25 mouse cellular contexts compared by ENCODE assay signal in the genomic region with DNA sequence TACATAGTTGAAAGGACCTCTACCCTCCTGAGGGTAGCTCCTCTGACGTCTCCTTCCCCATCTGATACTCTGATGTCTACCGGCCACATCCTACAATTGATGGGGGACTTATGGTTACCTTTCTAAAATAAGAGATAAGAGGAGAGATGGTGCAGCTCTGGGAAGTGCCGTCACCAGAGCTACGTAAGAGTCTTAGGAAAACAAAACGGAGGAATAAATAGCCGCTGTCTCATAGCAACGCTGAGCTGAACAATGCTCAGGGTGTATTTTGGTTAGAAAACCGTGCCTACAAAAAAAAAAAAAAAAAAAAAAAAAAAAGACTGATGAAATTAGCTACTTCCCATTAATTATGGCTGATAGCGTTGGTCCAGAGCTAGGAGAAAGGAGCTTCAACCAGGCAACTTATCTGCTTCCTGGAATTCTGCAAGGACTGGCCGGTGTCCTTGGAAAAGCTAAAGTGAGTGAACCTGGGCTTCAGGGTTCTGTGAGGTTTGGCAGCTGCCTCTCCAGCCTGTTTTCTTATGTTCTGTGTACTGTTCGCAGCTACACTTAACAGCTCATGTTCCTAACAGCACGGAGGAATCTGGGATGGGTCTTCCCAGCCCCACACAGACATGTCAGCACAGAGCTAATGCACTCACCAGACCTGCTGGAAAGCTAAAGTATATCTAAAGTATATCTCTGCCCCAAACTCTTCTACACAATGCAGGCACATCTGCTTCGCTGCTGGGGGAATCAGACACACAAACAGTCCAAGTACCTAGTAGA. TPM values are rescaled to one million over a fixed set of nuclear protein-coding genes. Genes with fewer than 3 reads are reported as not detected.
DNase-seq lines count a peak whose midpoint lies in the region; ATAC-seq and TF ChIP-seq lines count a peak whose summit lies in the region.
"Had no signal": no experiment of that assay in that cellular context is flagged by ENCODE, and none has a peak within 500 bp of the region (broad histone marks: within the 10 kb centered on the region; RNA-seq: fewer than 3 reads in every experiment).

No protein-coding gene starts in this region.

- WGBS in forebrain, embryonic 16.5 days = 53% methylated on average over 13 of the region's 13 CpGs
- WGBS in forebrain, embryonic 11.5 days = 78% methylated on average over 13 of the region's 13 CpGs

- TF ChIP-seq POLR2A in MEL (IDR thresholded peaks at IDR 0.05; ENCODE audit: control insufficient read depth in 1 of 2, insufficient read depth in 1 of 2, low read depth in 1 of 2, low read length in 2 of 2, poor library complexity in 1 of 2) = no peak
- no peak for TF ChIP-seq POLR2A in cortical plate, adult 2 months (IDR thresholded peaks at IDR 0.05; ENCODE audit: extremely low read depth, insufficient read depth, low read length)

- H3K4me3 ChIP-seq in forebrain, embryonic 16.5 days (replicated peaks; ENCODE audit: low read length) = no peak overlapping the region
- no peak overlapping the region for H3K4me3 ChIP-seq in forebrain, embryonic 11.5 days (ENCODE audit: low read depth, low read length)
- no peak overlapping the region for H3K4me3 ChIP-seq in MEL (ENCODE audit: control insufficient read depth in 1 of 2, insufficient read depth in 1 of 2, low read depth in 2 of 2, low read length in 2 of 2)
- H3K4me3 ChIP-seq in cortical plate, adult 2 months (ENCODE audit: insufficient read depth, low read length) = no peak overlapping the region
- H3K4me3 ChIP-seq: forebrain, embryonic 12.5 days; hindbrain, embryonic 10.5 days; intestine, embryonic 15.5 days; midbrain, embryonic 10.5 days had no signal

- H3K9ac ChIP-seq in forebrain, embryonic 16.5 days (replicated peaks; ENCODE audit: low read depth, low read length) = no peak overlapping the region
- no peak overlapping the region for H3K9ac ChIP-seq in forebrain, embryonic 11.5 days (ENCODE audit: low read length)
- no peak overlapping the region for H3K9ac ChIP-seq in MEL (ENCODE audit: control insufficient read depth, low read depth, low read length, poor library complexity, severe bottlenecking)
- H3K9ac ChIP-seq: forebrain, embryonic 12.5 days; intestine, embryonic 15.5 days had no signal

- no peaks in the 10 kb centered on the region for H3K9me3 ChIP-seq in forebrain, embryonic 16.5 days (ENCODE audit: control insufficient read depth, low read length)
- no peaks in the 10 kb centered on the region for H3K9me3 ChIP-seq in forebrain, embryonic 11.5 days (ENCODE audit: control insufficient read depth, low read length)
- no peaks in the 10 kb centered on the region for H3K9me3 ChIP-seq in MEL (replicated peaks; ENCODE audit: insufficient read depth, low read length)
- H3K9me3 ChIP-seq: forebrain, embryonic 12.5 days; hindbrain, embryonic 10.5 days; intestine, embryonic 15.5 days; midbrain, embryonic 10.5 days had no signal

- peak; percentile 50; the same call in 1 of the 2 replicates for ATAC-seq in forebrain, embryonic 16.5 days
- no peak for ATAC-seq in forebrain, embryonic 11.5 days (replicated peaks; ENCODE audit: low FRiP score)
- ATAC-seq: CD4-positive, CD25-positive, alpha-beta regulatory T cell, adult 4 months; hindbrain, embryonic 16.5 days; intestine, embryonic 15.5 days; Patski had no signal

- no peak for DNase-seq in forebrain, embryonic 11.5 days (ENCODE audit: low spot score)
- DNase-seq in layer of hippocampus, adult 9-11 months = peak; percentile 54
- no peak for DNase-seq in layer of hippocampus, adult 9-10 months (ENCODE audit: low spot score)
- DNase-seq in MEL (ENCODE audit: low read depth, low spot score) = no peak
- DNase-seq in spleen, postnatal 36 days (ENCODE audit: low spot score in 2 of 2) = no peak
- DNase-seq in gastrocnemius, adult 18-20 months (ENCODE audit: low spot score) = no peak
- DNase-seq: cerebellum, adult 8-10 months; cerebellum, postnatal 36 days; gastrocnemius, postnatal 36 days; heart, postnatal 10 days; kidney, adult 8-10 months; kidney, postnatal 10 days; right cerebral cortex, postnatal 14 days; thymus, adult 2 months; thymus, postnatal 4 days had no signal

- no peaks in the 10 kb centered on the region for H3K27me3 ChIP-seq in forebrain, embryonic 16.5 days (replicated peaks; ENCODE audit: control insufficient read depth, insufficient read depth, low read length)
- H3K27me3 ChIP-seq in forebrain, embryonic 11.5 days (ENCODE audit: control insufficient read depth, insufficient read depth, low read length) = no peaks in the 10 kb centered on the region
- H3K27me3 ChIP-seq in MEL (ENCODE audit: control insufficient read depth in 1 of 2, insufficient read depth in 2 of 2, low read length in 2 of 2) = no peaks in the 10 kb centered on the region
- H3K27me3 ChIP-seq: intestine, embryonic 15.5 days; Patski had no signal

- H3K36me3 ChIP-seq in forebrain, embryonic 16.5 days (ENCODE audit: control insufficient read depth, insufficient read depth) = no peaks in the 10 kb centered on the region
- no peaks in the 10 kb centered on the region for H3K36me3 ChIP-seq in forebrain, embryonic 11.5 days (ENCODE audit: control insufficient read depth, insufficient read depth, low read length)
- no peaks in the 10 kb centered on the region for H3K36me3 ChIP-seq in MEL (ENCODE audit: control insufficient read depth in 1 of 2, insufficient read depth in 2 of 2, low read length in 2 of 2)
- H3K36me3 ChIP-seq: forebrain, embryonic 12.5 days; hindbrain, embryonic 10.5 days; intestine, embryonic 15.5 days; midbrain, embryonic 10.5 days had no signal

- no peak overlapping the region for H3K4me2 ChIP-seq in forebrain, embryonic 16.5 days (ENCODE audit: low read length)
- no peak overlapping the region for H3K4me2 ChIP-seq in forebrain, embryonic 11.5 days (ENCODE audit: low read depth, low read length, severe bottlenecking)
- H3K4me2 ChIP-seq: forebrain, embryonic 12.5 days; intestine, embryonic 15.5 days had no signal

- TF ChIP-seq EP300 in MEL (IDR thresholded peaks at IDR 0.05; ENCODE audit: low read depth in 1 of 2, low read length in 2 of 2) = no peak

- TF ChIP-seq RAD21 in MEL (IDR thresholded peaks at IDR 0.05; ENCODE audit: low read depth, low read length) = no peak

- H3K79me2 ChIP-seq in MEL (ENCODE audit: control insufficient read depth, insufficient read depth, low read length, poor library complexity) = no peaks in the 10 kb centered on the region

- no peak for TF ChIP-seq CTCF in MEL (IDR thresholded peaks at IDR 0.05 in 2 of 3, conservative IDR thresholded peaks at IDR 0.05 in 1 of 3; ENCODE audit: control insufficient read depth in 1 of 3, insufficient read depth in 1 of 3, low read depth in 2 of 3, low read length in 3 of 3, poor library complexity in 1 of 3, severe bottlenecking in 1 of 3)
- TF ChIP-seq CTCF in cortical plate, adult 2 months (IDR thresholded peaks at IDR 0.05; ENCODE audit: extremely low read depth, insufficient read depth, low read length) = no peak

- H3K4me1 ChIP-seq in forebrain, embryonic 16.5 days (replicated peaks; ENCODE audit: control insufficient read depth, insufficient read depth, low read length) = no peaks in the 10 kb centered on the region
- H3K4me1 ChIP-seq in forebrain, embryonic 11.5 days (replicated peaks; ENCODE audit: control insufficient read depth, insufficient read depth, low read length) = no peaks in the 10 kb centered on the region
- H3K4me1 ChIP-seq in MEL (ENCODE audit: control insufficient read depth in 1 of 2, insufficient read depth in 2 of 2, low read length in 2 of 2) = no peaks in the 10 kb centered on the region
- H3K4me1 ChIP-seq in cortical plate, adult 2 months (ENCODE audit: control insufficient read depth, insufficient read depth, low read length) = 0 out of 2 replicates have a peak, but pooled peaks cover 2% of the 10 kb centered on the region
- H3K4me1 ChIP-seq: intestine, embryonic 15.5 days had no signal

- H3K27ac ChIP-seq in forebrain, embryonic 16.5 days (ENCODE audit: low read length) = no peak overlapping the region
- no peak overlapping the region for H3K27ac ChIP-seq in forebrain, embryonic 11.5 days (ENCODE audit: low read depth, low read length)
- H3K27ac ChIP-seq in MEL (ENCODE audit: control insufficient read depth, low read depth, low read length) = no peak overlapping the region
- peak overlapping the region; percentile 57 for H3K27ac ChIP-seq in cortical plate, adult 2 months (ENCODE audit: insufficient read depth, low read length)
- H3K27ac ChIP-seq: forebrain, embryonic 12.5 days; hindbrain, embryonic 10.5 days; intestine, embryonic 15.5 days; macrophage; midbrain, embryonic 10.5 days had no signal

TF ChIP-seq in MEL, 35 proteins besides CTCF, POLR2A, EP300 and RAD21:
- TF ChIP-seq POLR2AphosphoS2 (IDR thresholded peaks at IDR 0.05; ENCODE audit: low read length) (no peak), CHD1 (IDR thresholded peaks at IDR 0.05; ENCODE audit: low read depth, low read length) (no peak), RCOR1 (IDR thresholded peaks at IDR 0.05; ENCODE audit: low read depth, low read length) (no peak), UBTF (IDR thresholded peaks at IDR 0.05; ENCODE audit: borderline replicate concordance, insufficient read depth, low read depth, low read length) (no peak), ZNF384 (IDR thresholded peaks at IDR 0.05; ENCODE audit: low read depth, low read length) (peak; percentile 83), USF2 (IDR thresholded peaks at IDR 0.05; ENCODE audit: borderline replicate concordance in 1 of 2, insufficient read depth in 1 of 2, low read depth in 1 of 2, low read length in 2 of 2) (no peak), GATA1 (IDR thresholded peaks at IDR 0.05; ENCODE audit: low read depth, low read length) (no peak)

RNA-seq across cellular contexts. Expression of a gene that starts 26.5 kb away (rescaled TPM):
- polyA plus RNA-seq in forebrain, embryonic 16.5 days (2015; fragmentation: Nextera tagmentation; extraction: Ambion mirVana) = 29.5 and 32.1 TPM in 2 replicates
- polyA plus RNA-seq in forebrain, embryonic 11.5 days (2014; fragmentation: Nextera tagmentation; extraction: Ambion mirVana) = 22.7 and 30.4 TPM in 2 replicates
- total RNA-seq in MEL (2012; rRNA removed) = 15.0 and 16.7 TPM in 2 replicates
- polyA plus RNA-seq in MEL (2012; ENCODE audit: insufficient read depth in 1 of 2, insufficient read length in 2 of 2, low read depth in 1 of 2, low replicate concordance in 2 of 2, missing spikeins in 1 of 2) = 10 to 100 TPM; 19.9 to 23.9 TPM
- polyA plus RNA-seq in cortical plate, adult 2 months (2012; rRNA removed) = 28.7 and 29.1 TPM in 2 replicates
- 10 to 100 TPM in 1 of 2 experiments, 1 to 10 TPM in 1; 4.2 to 10.0 TPM for total RNA-seq in gastrocnemius, adult 18-20 months (2021)

RNA-seq across cellular contexts. Expression of a gene that starts 50.5 kb away (rescaled TPM):
- polyA plus RNA-seq in forebrain, embryonic 16.5 days (2015; fragmentation: Nextera tagmentation; extraction: Ambion mirVana) = 782 and 855 TPM in 2 replicates
- 1,077 and 1,097 TPM in 2 replicates for polyA plus RNA-seq in forebrain, embryonic 11.5 days (2014; fragmentation: Nextera tagmentation; extraction: Ambion mirVana)
- 380 and 494 TPM in 2 replicates for total RNA-seq in MEL (2012; rRNA removed)
- 1,000 to 10,000 TPM in 1 of 2 experiments, 100 to 1,000 TPM in 1; 474 to 1,094 TPM for polyA plus RNA-seq in MEL (2012; ENCODE audit: insufficient read depth in 1 of 2, insufficient read length in 2 of 2, low read depth in 1 of 2, low replicate concordance in 2 of 2, missing spikeins in 1 of 2)
- polyA plus RNA-seq in cortical plate, adult 2 months (2012; rRNA removed) = 758 and 779 TPM in 2 replicates
- total RNA-seq in gastrocnemius, adult 18-20 months (2021) = 100 to 1,000 TPM; 292 to 307 TPM
